Mouse (Mus musculus): ENCODE measurements around the gene Fam19a4.

GRCm38 (mm10) chr6:96798746-96799145 is 261.5 kb downstream of the Fam19a4 start:
- TF ChIP-seq CTCF (IDR thresholded peaks at IDR 0.05; ENCODE audit: low read depth) (no peak), EP300 (IDR thresholded peaks at IDR 0.05; ENCODE audit: low read depth) (no peak)

All from heart, postnatal 0 days (tissue).